Mouse (Mus musculus) heart, embryonic 16.5 days (tissue): ENCODE data around the gene Plcb3. TPM values are rescaled to one million over a fixed set of nuclear protein-coding genes. Genes with fewer than 3 reads are reported as not detected.
"Not testable (repeated sequence)": the region's sequence is repeated elsewhere in the genome, so short reads cannot be mapped to it uniquely, and the experiment has no call there.

Experiments used
- ATAC-seq: fragments of 200-750 bp; cut with Nextera tagmentation; replicated peaks from 2 replicates; pipeline ENCODE4 v1.8.0; 2017; ENCODE audit warnings: moderate number of reproducible peaks; ENCODE audit not compliant: insufficient read depth, low FRiP score; ENCODE audit errors: extremely low read depth
- H3K27ac ChIP-seq: fragments of 300-500 bp; sonication (generic); 2 replicates; pipeline ENCODE4 v1.5.1; 2014; ENCODE audit warnings: mild to moderate bottlenecking, low read length, control low read depth, moderate library complexity
- H3K27me3 ChIP-seq: fragments of 300-500 bp; sonication (generic); 2 replicates; pipeline ENCODE4 v1.6.1; 2014; ENCODE audit warnings: low read length, mixed read lengths; ENCODE audit not compliant: control insufficient read depth, insufficient read depth
- H3K36me3 ChIP-seq: fragments of 300-500 bp; sonication (generic); 2 replicates; pipeline ENCODE4 v1.6.1; 2014; ENCODE audit not compliant: control insufficient read depth, insufficient read depth
- H3K4me1 ChIP-seq: fragments of 300-500 bp; sonication (generic); 2 replicates; pipeline ENCODE4 v1.6.1; 2014; ENCODE audit warnings: low read length, mixed read lengths; ENCODE audit not compliant: control insufficient read depth, insufficient read depth
- H3K4me2 ChIP-seq: fragments of 300-500 bp; sonication (generic); 2 replicates; pipeline ENCODE4 v1.6.1; 2014; ENCODE audit warnings: low read depth, mild to moderate bottlenecking, control low read depth, low read length
- H3K4me3 ChIP-seq: fragments of 300-500 bp; sonication (generic); 2 replicates; pipeline ENCODE4 v1.5.1; 2014; ENCODE audit warnings: mild to moderate bottlenecking, control low read depth, low read length
- H3K9ac ChIP-seq: fragments of 300-500 bp; sonication (generic); 2 replicates; pipeline ENCODE4 v1.6.1; 2014; ENCODE audit warnings: low read length, control low read depth
- H3K9me3 ChIP-seq: fragments of 300-500 bp; sonication (generic); replicated peaks from 2 replicates; pipeline ENCODE4 v1.6.1; 2016; ENCODE audit warnings: low read length; ENCODE audit not compliant: control insufficient read depth
- WGBS: fragments of 180-500 bp; shearing (Covaris S2); extraction: QIAGEN DNeasy Blood & Tissue Kit; methylation state at CpG from one replicate; pipeline ENCODE4 v1.1.7; 2014; 5-methylcytosine and 5-hydroxymethylcytosine counted together
- polyA plus RNA-seq: library from polyadenylated mRNA; unstranded; fragments of >200 nt; fragmentation: Nextera tagmentation; extraction: Ambion mirVana; gene quantifications from 2 replicates; pipeline ENCODE4 v1.2.1, GENCODE M21; 2015

Plcb3 gene
- polyA plus RNA-seq, 1 experiment from 2014 or later = 16.8 TPM

- WGBS = 2% methylated on average over 37 of the region's 37 CpGs
- ATAC-seq = peak; percentile 90
Measured at GRCm38 (mm10) chr19:6992011-6992858, 16.0 kb upstream of the Plcb3 start, which contains the start of gene Dnajc4. TSS of gene Dnajc4 (minus strand) at chr19:6992572.

GRCm38 (mm10) chr19:6991166-6991565 is 14.9 kb upstream of the Plcb3 start:
- not testable (repeated sequence) for H3K9ac ChIP-seq, ATAC-seq, H3K4me2 ChIP-seq

More at GRCm38 (mm10) chr19:6992011-6992858, 16.0 kb upstream of the Plcb3 start, which contains the start of gene Dnajc4:
- peak within 1 kb of the TSS; percentile 89 for H3K9ac ChIP-seq
- peak within 1 kb of the TSS; percentile 98 for H3K4me2 ChIP-seq
- peak within 1 kb of the TSS; percentile 77 for H3K4me3 ChIP-seq
- no peaks in the 10 kb centered on the region for H3K27me3 ChIP-seq
- H3K36me3 ChIP-seq = no peaks in the 10 kb centered on the region
- H3K4me1 ChIP-seq = peaks cover 41% of the 10 kb centered on the region
- peak within 1 kb of the TSS; percentile 86 for H3K27ac ChIP-seq
- H3K9me3 ChIP-seq = no peaks in the 10 kb centered on the region

DNA sequence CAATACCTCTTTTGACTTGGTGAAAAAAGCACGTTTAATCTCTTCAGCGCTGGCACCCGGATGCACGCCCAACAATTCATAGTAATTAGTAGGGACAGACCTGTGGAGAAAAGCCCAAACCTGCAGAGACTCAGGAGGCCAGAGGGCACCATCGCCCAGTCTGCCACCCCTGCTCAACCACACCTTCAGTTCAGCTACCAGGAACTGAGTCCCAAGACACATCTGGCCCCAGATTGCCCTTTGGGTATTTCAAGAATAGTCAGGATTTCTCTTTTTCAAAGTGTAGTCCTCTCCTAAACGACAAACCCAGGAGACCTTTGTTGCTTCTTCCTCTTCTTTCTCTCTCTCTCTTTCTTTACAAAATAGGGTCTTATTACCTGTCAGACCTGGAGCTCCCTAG is 14.4 kb upstream of the Plcb3 start:
- Histone ChIP-seq H3K27ac (no peak overlapping the region), H3K4me3 (no peak overlapping the region), H3K9ac (no peak overlapping the region), H3K4me1 (peaks cover 40% of the 10 kb centered on the region), H3K4me2 (no peak overlapping the region), H3K36me3 (no peaks in the 10 kb centered on the region), H3K27me3 (no peaks in the 10 kb centered on the region), H3K9me3 (no peaks in the 10 kb centered on the region)
- ATAC-seq = no peak
- WGBS = 84% methylated on average over 6 of the region's 6 CpGs

More at GRCm38 (mm10) chr19:6991166-6991565, 14.9 kb upstream of the Plcb3 start:
- H3K27me3 ChIP-seq, H3K4me3 ChIP-seq, H3K27ac ChIP-seq, H3K36me3 ChIP-seq, H3K9me3 ChIP-seq: not testable (repeated sequence)
- WGBS = 89% methylated on average over 6 of the region's 6 CpGs
- H3K4me1 ChIP-seq = peaks cover 35% of the 10 kb centered on the region

- no peak overlapping the region for H3K9ac ChIP-seq
- H3K4me1 ChIP-seq = peaks cover 28% of the 10 kb centered on the region
- no peak overlapping the region for H3K4me2 ChIP-seq
- H3K9me3 ChIP-seq = no peaks in the 10 kb centered on the region
- ATAC-seq = no peak
- H3K36me3 ChIP-seq = peaks cover 5% of the 10 kb centered on the region; the same call in 1 of the 2 replicates
- no peak overlapping the region for H3K4me3 ChIP-seq
- H3K27me3 ChIP-seq = no peaks in the 10 kb centered on the region
- H3K27ac ChIP-seq = no peak overlapping the region
- WGBS = 87% methylated on average over 8 of the region's 8 CpGs
Measured at GRCm38 (mm10) chr19:6989251-6989650, 13.0 kb upstream of the Plcb3 start.

GRCm38 (mm10) chr19:6987904-6988285 is 11.6 kb upstream of the Plcb3 start:
- no peaks in the 10 kb centered on the region for H3K27me3 ChIP-seq
- peaks cover 14% of the 10 kb centered on the region for H3K36me3 ChIP-seq
- no peak for ATAC-seq
- WGBS = 5% methylated on average over 8 of the region's 8 CpGs
- H3K9ac ChIP-seq = peak overlapping the region; percentile 97
- no peaks in the 10 kb centered on the region for H3K9me3 ChIP-seq
- H3K4me1 ChIP-seq = peaks cover 23% of the 10 kb centered on the region
- peak overlapping the region; percentile 99 for H3K27ac ChIP-seq
- H3K4me3 ChIP-seq = peak overlapping the region; percentile 86
- H3K4me2 ChIP-seq = peak overlapping the region; percentile 88

DNA sequence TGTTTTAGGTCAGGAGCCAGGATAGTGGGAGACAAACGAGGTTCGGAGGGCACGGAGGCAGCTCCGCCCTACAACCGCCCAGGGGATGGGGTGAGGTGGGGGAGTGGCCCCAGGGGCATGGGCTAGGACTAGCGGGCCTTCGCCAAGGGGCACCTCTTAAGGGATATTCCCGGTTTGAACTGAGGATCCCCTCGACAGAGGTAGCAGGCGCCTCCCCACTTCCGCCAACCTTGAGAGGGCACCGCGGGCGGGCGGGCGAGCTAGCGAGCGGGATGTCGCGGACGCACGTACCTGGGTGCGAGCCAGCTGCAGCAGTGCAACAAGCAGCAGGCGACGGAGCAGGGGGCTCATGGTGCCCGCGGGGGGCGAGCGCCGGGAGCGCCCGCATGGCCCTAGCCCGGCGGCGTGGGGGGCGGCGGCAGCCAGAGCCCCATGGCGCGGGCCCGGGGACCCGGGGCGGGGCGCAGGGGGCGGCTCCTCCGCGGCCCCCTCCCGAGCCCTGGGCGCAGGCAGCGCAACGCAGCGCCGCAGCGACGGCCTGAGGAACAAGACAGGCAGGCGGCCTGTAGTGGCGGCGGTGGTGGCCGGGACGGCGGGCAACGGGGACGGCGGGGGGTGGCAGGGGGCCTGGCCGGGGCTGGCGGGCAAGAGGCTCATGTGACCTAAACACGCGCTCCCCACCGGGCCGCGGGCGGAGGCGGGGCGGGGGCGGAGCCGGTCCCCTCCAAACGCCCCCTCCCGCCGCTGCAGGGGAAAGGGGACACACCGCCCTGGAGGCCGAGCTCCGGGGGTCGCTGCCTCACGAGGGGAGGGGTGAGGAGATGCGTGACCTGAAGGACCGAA is 11.0 kb upstream of the Plcb3 start, which contains the start of gene Vegfb:
Gene Vegfb (minus strand): TSS at position 591 of the 843 bp plus-strand sequence.
- Histone ChIP-seq H3K27me3 (no peaks in the 10 kb centered on the region), H3K4me2 (peak within 1 kb of the TSS; percentile 88)
- under 1% methylated on average over 76 of the region's 85 CpGs for WGBS

DNA sequence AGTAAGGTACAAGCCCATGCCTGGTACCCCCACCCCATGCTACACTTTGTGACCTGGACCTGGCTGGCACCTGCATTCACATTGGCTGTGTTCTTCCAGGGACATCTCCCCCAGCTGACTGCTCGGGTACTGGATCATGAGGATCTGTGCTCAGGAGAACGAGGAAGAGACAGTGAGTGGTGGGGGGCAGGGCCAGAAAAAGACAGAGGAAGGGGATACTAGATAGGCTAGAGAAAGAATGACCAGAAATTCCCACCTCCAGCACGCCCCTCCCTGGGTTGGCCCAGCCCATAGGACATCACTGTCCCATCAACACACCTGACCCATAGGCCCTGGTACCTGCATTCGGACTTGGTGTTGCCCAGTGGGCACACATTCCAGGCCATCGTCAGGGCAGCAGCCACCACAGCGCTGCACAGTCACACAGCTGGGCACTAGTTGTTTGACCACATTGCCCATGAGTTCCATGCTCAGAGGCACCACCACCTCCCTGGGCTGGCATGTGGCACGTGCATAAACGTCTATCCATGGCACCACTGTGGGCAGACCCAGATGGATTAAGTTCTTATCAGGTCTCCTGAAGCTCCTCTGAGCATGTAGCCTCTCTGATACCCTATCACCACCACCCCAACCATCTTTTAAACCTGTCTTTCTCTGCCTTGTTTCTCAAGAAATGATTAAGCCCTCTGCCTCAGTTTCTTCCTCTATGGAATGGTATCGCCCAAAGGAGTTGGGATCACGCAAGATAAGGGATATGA is 9.9 kb upstream of the Plcb3 start:
- WGBS = 52% methylated on average over 10 of the region's 10 CpGs

More for the DNA sequence above, 11.0 kb upstream of the Plcb3 start, which contains the start of gene Vegfb:
- Histone ChIP-seq H3K36me3 (peaks cover 21% of the 10 kb centered on the region), H3K4me1 (peaks cover 22% of the 10 kb centered on the region), H3K27ac (peak within 1 kb of the TSS; percentile 99), H3K4me3 (peak within 1 kb of the TSS; percentile 86), H3K9me3 (no peaks in the 10 kb centered on the region), H3K9ac (peak within 1 kb of the TSS; percentile 97)
- peak; percentile 69 for ATAC-seq

GRCm38 (mm10) chr19:6985300-6985699 is 9.0 kb upstream of the Plcb3 start:
- 80% methylated on average over 19 of the region's 19 CpGs for WGBS
- ATAC-seq = no peak
- Histone ChIP-seq H3K9ac (no peak overlapping the region), H3K4me1 (peaks cover 24% of the 10 kb centered on the region), H3K36me3 (peaks cover 24% of the 10 kb centered on the region), H3K27ac (no peak overlapping the region), H3K4me3 (no peak overlapping the region), H3K9me3 (no peaks in the 10 kb centered on the region), H3K4me2 (no peak overlapping the region), H3K27me3 (no peaks in the 10 kb centered on the region)

More for the DNA sequence above, 9.9 kb upstream of the Plcb3 start:
- Histone ChIP-seq H3K4me2 (peak overlapping the region; percentile 88), H3K36me3 (peaks cover 24% of the 10 kb centered on the region), H3K9ac (peak overlapping the region; percentile 97), H3K27ac (peak overlapping the region; percentile 99), H3K4me3 (peak overlapping the region; percentile 86), H3K9me3 (no peaks in the 10 kb centered on the region), H3K4me1 (peaks cover 21% of the 10 kb centered on the region), H3K27me3 (no peaks in the 10 kb centered on the region)
- ATAC-seq = no peak
